Mouse (Mus musculus) C2C12 (cell line): ENCODE measurements around the gene Fars2. TPM values are rescaled to one million over a fixed set of nuclear protein-coding genes. Genes with fewer than 3 reads are reported as not detected.

Experiments used
- H3K27me3 ChIP-seq: one replicate; pipeline ENCODE4 v1.6.1; 2011; ENCODE audit not compliant: control insufficient read depth, insufficient read depth, insufficient read length
- H3K36me3 ChIP-seq: one replicate; pipeline ENCODE4 v1.6.1; 2011; ENCODE audit not compliant: control insufficient read depth, insufficient read depth
- H3K4me3 ChIP-seq: one replicate; pipeline ENCODE4 v1.5.1; 2011; ENCODE audit warnings: mild to moderate bottlenecking, control low read depth; ENCODE audit not compliant: poor library complexity, insufficient read depth, severe bottlenecking
- H3K79me2 ChIP-seq: one replicate; pipeline ENCODE4 v1.6.1; 2011; ENCODE audit not compliant: control insufficient read depth, insufficient read depth
- H3K79me3 ChIP-seq: one replicate; pipeline ENCODE4 v1.6.1; 2011; ENCODE audit warnings: low read depth, control low read depth
- H3ac ChIP-seq: one replicate; pipeline ENCODE3; 2011; ENCODE audit warnings: low read depth; ENCODE audit not compliant: control insufficient read depth, insufficient read length
- CEBPB ChIP-seq: IDR thresholded peaks from one replicate; pipeline ENCODE4 v1.6.1; 2011; ENCODE audit warnings: low read depth, mild to moderate bottlenecking, control low read depth, moderate library complexity
- CTCF ChIP-seq: IDR thresholded peaks from one replicate; pipeline ENCODE4 v1.5.1; 2011; ENCODE audit not compliant: control insufficient read depth, insufficient read depth, insufficient read length
- FOSL1 ChIP-seq: IDR thresholded peaks from one replicate; pipeline ENCODE4 v1.8.0; 2011; ENCODE audit warnings: mild to moderate bottlenecking, low read length; ENCODE audit not compliant: poor library complexity, insufficient read depth, severe bottlenecking
- MAX ChIP-seq: IDR thresholded peaks from one replicate; pipeline ENCODE4 v1.6.1; 2011; ENCODE audit warnings: mild to moderate bottlenecking, control low read depth
- MYOD1 ChIP-seq: IDR thresholded peaks from one replicate; pipeline ENCODE4 v1.6.1; 2011; ENCODE audit warnings: low read depth; ENCODE audit not compliant: control insufficient read depth, insufficient read length
- MYOG ChIP-seq: IDR thresholded peaks from one replicate; pipeline ENCODE4 v1.6.1; 2011; ENCODE audit not compliant: control insufficient read depth, insufficient read length; ENCODE audit errors: extremely low read depth
- USF1 ChIP-seq: IDR thresholded peaks from one replicate; pipeline ENCODE4 v1.6.1; 2011; ENCODE audit warnings: low read depth, mild to moderate bottlenecking, control low read depth, moderate library complexity
- polyA plus RNA-seq: library from polyadenylated mRNA; unstranded; fragments of >200 nt; fragmentation: generic; extraction: Trizol; gene quantifications from one replicate; pipeline ENCODE4 v1.2.1, GENCODE M21; 2012; ENCODE audit warnings: missing spikeins

Fars2 gene
- polyA plus RNA-seq, 1 experiment: 25.9 TPM

- Histone ChIP-seq H3ac (no peak overlapping the region), H3K79me2 (peaks cover 24% of the 10 kb centered on the region), H3K79me3 (peaks cover 1% of the 10 kb centered on the region), H3K27me3 (no peaks in the 10 kb centered on the region), H3K36me3 (no peaks in the 10 kb centered on the region), H3K4me3 (no peak overlapping the region)
- TF ChIP-seq MYOG (no peak), USF1 (no peak), FOSL1 (no peak), CEBPB (no peak), CTCF (no peak), MYOD1 (no peak), MAX (no peak)
Observed at GRCm38 (mm10) chr13:36735901-36736618, 618.8 kb downstream of the Fars2 start.

- Histone ChIP-seq H3K36me3 (no peaks in the 10 kb centered on the region), H3K79me3 (no peaks in the 10 kb centered on the region), H3K4me3 (no peak overlapping the region), H3ac (no peak overlapping the region), H3K79me2 (peaks cover 19% of the 10 kb centered on the region), H3K27me3 (no peaks in the 10 kb centered on the region)
- TF ChIP-seq CTCF (no peak), MYOD1 (no peak), MYOG (no peak)
Observed at GRCm38 (mm10) chr13:36736619-36736996, 619.4 kb downstream of the Fars2 start.

GRCm38 (mm10) chr13:36750056-36750455 is 632.8 kb downstream of the Fars2 start:
- no peak overlapping the region for H3ac ChIP-seq
- no peak for TF ChIP-seq FOSL1
- no peak for TF ChIP-seq CEBPB
- no peak for TF ChIP-seq MYOG
- TF ChIP-seq MAX: no peak
- TF ChIP-seq CTCF: no peak
- no peak for TF ChIP-seq MYOD1
- no peak for TF ChIP-seq USF1
- H3K27me3 ChIP-seq: no peaks in the 10 kb centered on the region
- H3K79me2 ChIP-seq: no peaks in the 10 kb centered on the region
- H3K4me3 ChIP-seq: no peak overlapping the region
- no peaks in the 10 kb centered on the region for H3K79me3 ChIP-seq
- H3K36me3 ChIP-seq: no peaks in the 10 kb centered on the region

- no peaks in the 10 kb centered on the region for H3K79me3 ChIP-seq
Observed at GRCm38 (mm10) chr13:36751861-36752260, 634.6 kb downstream of the Fars2 start.

GRCm38 (mm10) chr13:36766801-36767200 is 649.6 kb downstream of the Fars2 start:
- H3ac ChIP-seq: no peak overlapping the region
- H3K36me3 ChIP-seq: no peaks in the 10 kb centered on the region
- TF ChIP-seq MYOD1 (no peak), USF1 (no peak)
- H3K27me3 ChIP-seq: no peaks in the 10 kb centered on the region
- no peaks in the 10 kb centered on the region for H3K79me3 ChIP-seq
- H3K79me2 ChIP-seq: no peaks in the 10 kb centered on the region
- no peak overlapping the region for H3K4me3 ChIP-seq

More at GRCm38 (mm10) chr13:36751861-36752260, 634.6 kb downstream of the Fars2 start:
- Histone ChIP-seq H3K4me3 (no peak overlapping the region), H3ac (no peak overlapping the region), H3K79me2 (no peaks in the 10 kb centered on the region), H3K36me3 (no peaks in the 10 kb centered on the region), H3K27me3 (no peaks in the 10 kb centered on the region)
- TF ChIP-seq MAX (no peak), FOSL1 (no peak), CEBPB (no peak), CTCF (no peak), USF1 (no peak), MYOG (no peak), MYOD1 (no peak)

Other genes with a start within 250 kb of the Fars2 start
- 14.9 TPM for gene Rpp40, start 211.1 kb upstream of the Fars2 start, polyA plus RNA-seq
- gene Ppp1r3g, start 158.6 kb upstream of the Fars2 start, polyA plus RNA-seq: not detected
- gene Lyrm4, start 114 bp downstream of the Fars2 start, polyA plus RNA-seq: 9.3 TPM